Mouse (Mus musculus): ENCODE measurements at regions not wholly inside any gene's neighbourhood (a gene's known extent, or its start where the extent isn't known, plus 50 kb on each side); places are given as distances from the start of the nearest gene placed in this dataset.

DNA sequence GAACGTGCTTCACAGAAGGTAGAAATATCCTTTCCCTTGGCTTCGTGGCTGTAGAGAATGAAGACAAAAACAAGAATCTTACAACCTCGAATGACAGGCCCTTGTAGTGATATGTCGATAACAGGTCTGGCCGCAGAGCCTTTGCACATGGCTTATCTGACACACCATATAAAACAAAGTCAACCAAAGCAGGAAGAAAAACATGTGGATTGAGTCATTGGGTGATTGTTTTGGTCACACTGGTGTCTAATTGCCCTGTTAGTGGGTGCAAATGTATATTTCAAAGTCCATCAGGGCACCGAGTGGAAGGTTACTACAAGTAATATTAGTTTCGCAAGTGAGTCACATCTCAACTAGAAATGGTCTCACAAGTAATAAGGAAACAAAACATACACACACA, 569.9 kb upstream of the Itga1 start:
- no peak for DNase-seq

- peak; percentile 25 for DNase-seq
Observed at GRCm38 (mm10) chr13:115669516-115669915, 567.8 kb upstream of the Itga1 start.

- DNase-seq: no peak
Observed at GRCm38 (mm10) chr13:115655134-115655533, 553.4 kb upstream of the Itga1 start.

DNA sequence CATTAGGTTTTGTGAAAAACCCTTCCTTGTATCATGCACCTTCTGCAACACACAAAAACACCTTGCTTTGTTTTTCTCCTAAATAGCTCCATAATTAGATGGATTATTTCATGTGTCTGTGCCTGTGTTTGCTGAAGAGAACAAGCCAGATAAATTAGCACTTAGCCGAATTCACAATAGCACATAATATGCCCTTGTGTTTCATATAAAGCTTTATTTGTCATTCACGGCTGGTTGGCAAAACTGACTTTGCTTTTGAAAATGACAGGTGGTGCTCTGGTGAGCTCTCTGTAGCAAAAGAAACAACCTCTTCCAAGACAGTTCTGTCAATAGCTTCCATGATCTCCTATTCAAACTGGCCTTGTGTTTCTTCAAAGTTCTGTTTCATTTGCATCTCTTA, 551.2 kb upstream of the Itga1 start:
- DNase-seq: no peak

GRCm38 (mm10) chr13:115652352-115652751, 550.6 kb upstream of the Itga1 start:
- no peak for DNase-seq

GRCm38 (mm10) chr13:115631410-115632105, 529.8 kb upstream of the Itga1 start:
- peak; percentile 16 for DNase-seq

GRCm38 (mm10) chr13:115630603-115631002, 528.8 kb upstream of the Itga1 start:
- no peak for DNase-seq

- no peak for DNase-seq
Observed at GRCm38 (mm10) chr13:115613174-115613573, 511.4 kb upstream of the Itga1 start.

GRCm38 (mm10) chr13:115606441-115606840, 504.7 kb upstream of the Itga1 start:
- DNase-seq: no peak

DNA sequence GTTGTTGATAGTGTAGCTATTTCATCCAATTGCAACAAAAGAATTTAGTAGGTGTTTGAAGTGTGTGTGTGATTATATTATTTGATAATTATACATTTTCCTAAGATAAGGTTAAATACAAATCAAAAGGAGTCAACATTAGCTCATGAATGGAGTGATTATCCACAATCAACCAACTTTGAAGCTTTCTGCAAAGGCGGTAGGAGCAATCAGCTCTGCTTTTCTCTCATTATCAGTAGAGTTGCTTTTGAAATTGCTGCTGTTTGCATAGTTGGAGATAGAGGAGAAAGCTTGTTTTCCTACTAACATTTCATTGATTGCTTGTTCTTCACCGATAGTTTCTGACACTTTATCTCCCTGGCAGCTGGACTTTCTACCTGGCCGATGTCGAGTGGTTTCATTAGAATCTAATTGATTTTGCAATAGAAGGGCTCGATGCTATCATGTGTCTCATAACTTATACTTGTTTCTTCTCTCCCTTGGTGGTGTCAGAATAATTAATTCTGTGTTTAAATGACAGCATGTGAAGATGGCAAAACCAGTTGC, 493.4 kb upstream of the Itga1 start:
- no peak for DNase-seq

DNA sequence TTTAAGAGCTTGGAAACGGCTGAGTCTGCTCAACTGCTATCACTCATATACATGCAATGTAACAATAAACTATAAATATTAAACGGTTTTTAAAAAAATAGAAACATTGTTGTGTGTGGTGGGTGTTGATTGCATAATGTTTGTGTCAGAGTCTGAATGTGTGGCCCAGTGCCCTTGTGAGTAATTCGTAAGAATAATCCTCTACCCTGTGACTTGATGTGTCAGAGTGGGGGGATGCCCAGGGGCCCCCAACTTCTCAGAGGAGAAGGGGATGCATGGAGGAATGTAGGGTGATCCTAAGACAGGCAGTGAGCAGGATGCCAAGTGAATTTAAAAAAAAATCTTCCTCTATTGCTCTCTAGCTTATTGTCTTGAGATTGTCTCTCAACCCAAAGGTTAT, 474.2 kb upstream of the Itga1 start:
- DNase-seq: no peak

- DNase-seq: no peak
Observed at GRCm38 (mm10) chr13:115575052-115575891, 473.5 kb upstream of the Itga1 start.

- DNase-seq: no peak
Observed at GRCm38 (mm10) chr13:115541167-115541566, 439.4 kb upstream of the Itga1 start.

DNA sequence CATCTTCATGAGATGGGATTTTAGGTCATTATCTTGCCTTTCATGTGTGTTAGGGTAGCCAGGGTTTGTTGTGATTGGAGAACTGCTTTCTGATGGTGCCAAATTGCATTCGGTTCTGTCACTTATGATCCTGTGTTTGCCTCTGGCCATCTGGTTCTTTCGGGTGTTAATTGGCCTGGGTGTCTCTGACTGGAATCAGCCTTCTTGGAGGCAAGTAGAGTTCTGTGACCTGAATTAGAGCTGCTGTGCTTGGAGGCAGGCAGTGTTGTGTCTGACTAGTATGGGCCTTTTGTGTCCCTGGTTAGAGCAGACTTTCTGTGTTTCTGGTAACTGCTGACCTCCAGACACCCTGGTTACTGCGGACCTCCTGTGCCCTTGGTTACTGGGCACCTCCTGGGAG, 434.1 kb upstream of the Itga1 start:
- DNase-seq: no peak

- no peak for DNase-seq
Observed at GRCm38 (mm10) chr13:115513914-115514313, 412.1 kb upstream of the Itga1 start.

DNA sequence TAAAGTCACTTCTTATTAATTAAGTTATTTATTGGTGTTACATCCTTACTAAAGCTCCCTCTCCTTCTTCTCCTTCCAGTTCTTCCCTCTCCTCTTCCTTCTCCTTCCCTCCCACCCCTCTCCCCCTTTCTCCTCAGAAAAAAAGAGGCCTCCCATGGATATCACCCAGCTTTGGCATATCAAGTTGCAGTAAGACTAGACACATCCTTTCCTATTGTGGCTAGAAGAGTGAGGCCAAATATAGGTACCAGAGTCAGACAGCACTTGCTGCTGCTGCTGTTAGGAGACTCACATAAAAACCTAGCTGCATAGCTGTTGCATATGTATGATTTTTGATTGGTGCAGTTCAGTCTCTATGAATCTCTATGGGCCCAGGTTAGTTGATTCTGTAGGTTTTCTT, 410.4 kb upstream of the Itga1 start:
- no peak for DNase-seq

DNA sequence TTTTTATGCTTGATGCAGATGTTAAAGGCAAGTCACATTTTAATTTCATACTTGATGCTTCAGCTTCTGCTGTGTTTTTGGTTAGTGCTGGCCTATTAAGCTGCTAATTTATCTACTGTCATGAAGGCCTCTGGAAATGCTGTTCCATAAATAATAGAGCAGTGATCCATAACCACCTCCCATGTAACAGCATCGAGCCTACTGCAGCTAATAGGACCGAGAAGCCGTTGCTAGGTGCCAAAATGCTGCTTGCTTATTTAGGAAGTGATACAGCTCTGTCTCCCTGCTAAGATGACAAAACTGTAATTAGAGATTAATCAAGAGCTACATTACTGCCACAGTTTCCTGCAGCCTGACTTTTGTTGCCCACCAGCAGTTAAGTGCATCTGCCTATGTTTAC, 406.9 kb upstream of the Itga1 start:
- DNase-seq: no peak

GRCm38 (mm10) chr13:115494399-115494798, 392.6 kb upstream of the Itga1 start:
- DNase-seq: no peak

- DNase-seq: no peak
Observed at GRCm38 (mm10) chr13:115475861-115476260, 374.1 kb upstream of the Itga1 start.

- DNase-seq: no peak
Observed at GRCm38 (mm10) chr13:115465689-115466088, 363.9 kb upstream of the Itga1 start.

- DNase-seq: peak; percentile 55
Observed at GRCm38 (mm10) chr13:115451244-115451643, 349.5 kb upstream of the Itga1 start.

GRCm38 (mm10) chr13:115427091-115428033, 325.6 kb upstream of the Itga1 start:
- DNase-seq: no peak
